Mouse (Mus musculus) MN1 (cell line): Measurements from ENCODE around the gene Ano1.

Experiments
- DNase-seq: peaks from one replicate; pipeline ENCODE4 v3.0.0-alpha.2; 2016; ENCODE audit warnings: low spot score

Gene Ano1

GRCm38 (mm10) chr7:144634875-144635274, 116.9 kb downstream of the Ano1 start:
- DNase-seq: no peak

GRCm38 (mm10) chr7:144634450-144634849, 117.3 kb downstream of the Ano1 start:
- no peak for DNase-seq

- DNase-seq: no peak
Observed at GRCm38 (mm10) chr7:144632321-144632720, 119.5 kb downstream of the Ano1 start.

- no peak for DNase-seq
Observed at GRCm38 (mm10) chr7:144630622-144631021, 121.2 kb downstream of the Ano1 start.

GRCm38 (mm10) chr7:144628334-144628915, 123.3 kb downstream of the Ano1 start:
- DNase-seq: no peak

- DNase-seq: no peak
Observed at GRCm38 (mm10) chr7:144627606-144628333, 124.0 kb downstream of the Ano1 start.

GRCm38 (mm10) chr7:144626042-144626441, 125.7 kb downstream of the Ano1 start:
- no peak for DNase-seq

GRCm38 (mm10) chr7:144620721-144621681, 130.8 kb downstream of the Ano1 start:
- DNase-seq: no peak

- no peak for DNase-seq
Observed at GRCm38 (mm10) chr7:144620315-144620714, 131.5 kb downstream of the Ano1 start.

GRCm38 (mm10) chr7:144615343-144615742, 136.4 kb downstream of the Ano1 start:
- DNase-seq: no peak

GRCm38 (mm10) chr7:144612829-144613228, 138.9 kb downstream of the Ano1 start:
- no peak for DNase-seq

GRCm38 (mm10) chr7:144612351-144612750, 139.4 kb downstream of the Ano1 start:
- no peak for DNase-seq

GRCm38 (mm10) chr7:144611595-144611994, 140.2 kb downstream of the Ano1 start:
- no peak for DNase-seq

- no peak for DNase-seq
Observed at GRCm38 (mm10) chr7:144609568-144609967, 142.2 kb downstream of the Ano1 start.

- no peak for DNase-seq
Observed at GRCm38 (mm10) chr7:144607862-144608261, 143.9 kb downstream of the Ano1 start.

- no peak for DNase-seq
Observed at GRCm38 (mm10) chr7:144604735-144605134, 147.0 kb downstream of the Ano1 start.

GRCm38 (mm10) chr7:144604291-144604690, 147.5 kb downstream of the Ano1 start:
- DNase-seq: no peak

- no peak for DNase-seq
Observed at GRCm38 (mm10) chr7:144600333-144600900, 151.4 kb downstream of the Ano1 start.

- no peak for DNase-seq
Observed at GRCm38 (mm10) chr7:144589508-144589907, 162.3 kb downstream of the Ano1 start.

GRCm38 (mm10) chr7:144587291-144587690, 164.5 kb downstream of the Ano1 start:
- DNase-seq: peak; percentile 26

- DNase-seq: no peak
Observed at GRCm38 (mm10) chr7:144585648-144586047, 166.1 kb downstream of the Ano1 start.

- peak; percentile 56 for DNase-seq
Observed at GRCm38 (mm10) chr7:144583619-144584018, 168.2 kb downstream of the Ano1 start.
